Mouse (Mus musculus) intestine, embryonic 14.5 days (tissue): ENCODE results near the gene Hdac10. TPM values are rescaled to one million over a fixed set of nuclear protein-coding genes. Genes with fewer than 3 reads are reported as not detected.

ENCODE experiments used
- ATAC-seq: fragments of 200-750 bp; cut with Nextera tagmentation; replicated peaks from 2 replicates; pipeline ENCODE4 v1.8.0; 2017; ENCODE audit warnings: low read depth, moderate number of reproducible peaks, moderate TSS enrichment, moderate library complexity; ENCODE audit not compliant: low FRiP score, low TSS enrichment
- DNase-seq: peaks from one replicate; pipeline ENCODE4 v3.0.0-alpha.2; 2018; ENCODE audit warnings: low spot score
- H3K27ac ChIP-seq: fragments of 300-500 bp; sonication (generic); 2 replicates; pipeline ENCODE4 v1.5.1; 2014; ENCODE audit warnings: low read depth, mild to moderate bottlenecking, control low read depth
- H3K27me3 ChIP-seq: fragments of 300-500 bp; sonication (generic); replicated peaks from 2 replicates; pipeline ENCODE4 v1.6.1; 2014; ENCODE audit warnings: low read length, control low read depth; ENCODE audit not compliant: control insufficient read depth, insufficient read depth
- H3K36me3 ChIP-seq: fragments of 300-500 bp; sonication (generic); 2 replicates; pipeline ENCODE4 v1.6.1; 2014; ENCODE audit warnings: low read length, control low read depth; ENCODE audit not compliant: control insufficient read depth, insufficient read depth
- H3K4me1 ChIP-seq: fragments of 300-500 bp; sonication (generic); replicated peaks from 2 replicates; pipeline ENCODE4 v1.6.1; 2014; ENCODE audit warnings: low read length, control low read depth, mixed read lengths; ENCODE audit not compliant: control insufficient read depth, insufficient read depth
- H3K4me2 ChIP-seq: fragments of 300-500 bp; sonication (generic); 2 replicates; pipeline ENCODE4 v1.6.1; 2014; ENCODE audit warnings: low read length
- H3K4me3 ChIP-seq: fragments of 300-500 bp; sonication (generic); 2 replicates; pipeline ENCODE4 v1.5.1; 2014; ENCODE audit warnings: low read depth, low read length, control low read depth, mixed read lengths
- H3K9ac ChIP-seq: fragments of 300-500 bp; sonication (generic); 2 replicates; pipeline ENCODE4 v1.6.1; 2014; ENCODE audit warnings: mild to moderate bottlenecking, low read length
- H3K9me3 ChIP-seq: fragments of 300-500 bp; sonication (generic); 2 replicates; pipeline ENCODE4 v1.6.1; 2016; ENCODE audit warnings: low read length, control low read depth; ENCODE audit not compliant: control insufficient read depth
- WGBS: fragments of 180-500 bp; shearing (Covaris S2); extraction: QIAGEN DNeasy Blood & Tissue Kit; methylation state at CpG from one replicate; pipeline ENCODE4 v1.1.7; 2014; 5-methylcytosine and 5-hydroxymethylcytosine counted together
- polyA plus RNA-seq: library from polyadenylated mRNA; unstranded; fragments of >200 nt; fragmentation: Nextera tagmentation; extraction: Ambion mirVana; gene quantifications from 2 replicates; pipeline ENCODE4 v1.2.1, GENCODE M21; 2014

Gene Hdac10
- polyA plus RNA-seq, 1 experiment from 2014 or later, result 20.3 TPM

DNA sequence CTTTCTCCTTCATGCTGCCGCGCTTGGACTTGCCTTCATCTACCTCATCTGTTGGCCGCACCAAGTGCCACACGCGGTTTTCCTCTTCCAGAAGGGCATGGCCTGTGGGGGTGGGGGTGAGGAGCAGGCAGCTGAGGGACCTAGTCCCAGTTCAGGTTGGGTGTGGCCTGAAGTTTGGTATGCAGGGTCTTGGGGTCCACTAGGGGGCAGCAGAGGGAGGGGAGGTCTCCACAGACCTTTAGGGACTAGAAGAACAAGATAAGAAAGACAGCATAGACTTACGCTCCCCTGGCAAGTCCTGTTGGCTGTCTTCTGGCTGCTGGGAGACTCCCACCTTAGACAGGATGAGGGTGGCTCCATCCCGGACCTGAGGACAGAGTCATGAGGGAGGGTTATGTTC lies 29.5 kb upstream of the Hdac10 start:
- H3K36me3 ChIP-seq, result peaks cover 95% of the 10 kb centered on the region
- no peak overlapping the region for H3K9ac ChIP-seq
- no peak overlapping the region for H3K4me2 ChIP-seq
- H3K4me3 ChIP-seq, result no peak overlapping the region
- DNase-seq, result peak; percentile 73
- H3K4me1 ChIP-seq, result no peaks in the 10 kb centered on the region
- H3K27ac ChIP-seq, result no peak overlapping the region
- ATAC-seq, result 0 out of 2 replicates have a peak, but pooled peaks have one; percentile 4
- WGBS, result 54% methylated on average over 7 of the region's 7 CpGs
- no peaks in the 10 kb centered on the region for H3K9me3 ChIP-seq
- no peaks in the 10 kb centered on the region for H3K27me3 ChIP-seq

DNA sequence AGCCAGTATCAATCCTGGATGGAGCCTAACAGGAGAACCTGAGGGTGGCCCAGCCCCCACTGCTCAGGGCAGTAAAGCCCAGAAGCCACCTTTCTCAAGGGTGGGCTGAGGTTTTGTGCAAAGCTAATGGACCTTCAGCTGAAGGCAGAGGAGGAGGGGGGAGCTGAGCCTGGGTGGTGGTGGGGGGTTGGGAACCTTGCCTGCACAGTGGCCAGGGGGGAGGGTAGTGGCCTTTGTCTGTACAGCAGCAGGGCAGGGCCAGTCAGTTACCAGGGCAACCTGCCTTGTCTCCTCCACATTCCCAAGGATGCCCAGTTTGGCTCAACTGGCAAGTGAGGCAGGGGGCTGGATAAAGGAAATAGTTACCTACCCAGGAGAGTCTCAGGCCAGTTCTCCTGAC lies 23.8 kb upstream of the Hdac10 start:
- H3K9me3 ChIP-seq, result no peaks in the 10 kb centered on the region
- ATAC-seq, result no peak
- no peak overlapping the region for H3K9ac ChIP-seq
- peaks cover 38% of the 10 kb centered on the region for H3K36me3 ChIP-seq
- H3K27me3 ChIP-seq, result peaks cover 18% of the 10 kb centered on the region
- no peak overlapping the region for H3K4me3 ChIP-seq
- DNase-seq, result no peak
- peaks cover 11% of the 10 kb centered on the region for H3K4me1 ChIP-seq
- no peak overlapping the region for H3K27ac ChIP-seq
- H3K4me2 ChIP-seq, result no peak overlapping the region

DNA sequence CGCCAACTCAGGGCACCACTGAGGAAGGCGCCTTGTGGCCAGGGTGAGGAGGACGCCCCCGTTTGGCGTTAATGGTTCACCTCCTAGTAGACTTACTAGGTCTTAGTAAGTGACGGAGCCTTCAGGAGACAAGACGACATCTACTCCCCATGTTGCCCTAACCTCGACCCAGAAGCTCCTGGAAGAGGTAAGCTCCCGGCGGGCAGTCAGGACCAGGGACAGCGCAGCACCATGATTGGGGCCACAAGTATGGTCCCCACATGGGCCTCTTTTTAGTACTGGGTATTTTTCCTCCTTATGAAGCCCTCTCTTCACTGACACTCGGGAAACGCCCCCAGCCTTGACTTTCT lies 21.5 kb upstream of the Hdac10 start:
- peaks cover 11% of the 10 kb centered on the region for H3K4me1 ChIP-seq
- peak overlapping the region; percentile 69 for H3K4me3 ChIP-seq
- H3K27ac ChIP-seq, result no peak overlapping the region
- no peak overlapping the region for H3K9ac ChIP-seq
- ATAC-seq (no peak), DNase-seq (peak; percentile 88)
- H3K27me3 ChIP-seq, result peaks cover 41% of the 10 kb centered on the region
- 2% methylated on average over 13 of the region's 13 CpGs for WGBS
- no peaks in the 10 kb centered on the region for H3K9me3 ChIP-seq
- peaks cover 15% of the 10 kb centered on the region for H3K36me3 ChIP-seq
- peak overlapping the region; percentile 97 for H3K4me2 ChIP-seq

DNA sequence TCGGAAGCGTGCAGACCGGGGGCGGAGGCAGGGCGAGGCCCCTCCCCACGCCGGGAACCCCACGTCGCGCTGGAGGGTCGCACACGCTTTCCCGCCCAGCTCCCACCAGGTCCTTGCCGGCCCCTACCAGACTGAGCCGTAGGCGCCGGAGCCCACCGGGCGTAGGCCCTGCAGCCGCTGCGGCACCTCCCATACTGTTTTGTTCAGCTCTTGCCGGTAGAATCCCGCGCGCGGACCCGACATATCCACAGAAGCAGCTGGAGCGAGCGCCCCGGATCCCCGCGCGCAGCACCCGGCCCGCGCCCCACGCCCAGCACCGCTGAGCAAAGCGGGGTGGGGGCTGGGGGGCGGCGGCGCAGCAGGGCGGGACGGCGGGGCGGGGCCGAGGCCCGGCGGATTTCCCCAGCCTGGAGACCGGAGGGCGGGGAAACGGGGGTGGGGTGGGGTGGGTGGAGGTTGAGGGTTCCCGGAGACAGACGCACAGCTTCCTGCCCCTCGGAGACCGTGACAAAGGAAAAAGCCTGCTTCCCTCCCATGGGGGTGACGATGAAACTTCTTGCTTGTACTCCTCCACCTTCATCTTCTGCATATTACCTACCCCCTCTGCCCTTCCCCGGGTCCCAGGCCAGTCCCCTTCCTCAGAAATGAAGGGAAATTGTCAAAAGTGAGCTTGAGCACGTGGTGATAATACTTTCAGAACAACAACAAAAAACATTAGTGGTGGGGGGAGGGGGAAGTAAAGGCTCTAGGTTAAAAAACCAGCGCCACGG lies 21.0 kb upstream of the Hdac10 start, which contains the start of gene Mapk11:
Mapk11 (minus strand) TSS at position 358 of the 770 bp plus-strand sequence.
- DNase-seq (peak; percentile 75), ATAC-seq (peak; percentile 52)
- peak within 1 kb of the TSS; percentile 97 for H3K4me2 ChIP-seq
- H3K9me3 ChIP-seq, result no peaks in the 10 kb centered on the region
- peak within 1 kb of the TSS; percentile 69 for H3K4me3 ChIP-seq
- under 1% methylated on average over 50 of the region's 61 CpGs for WGBS
- peaks cover 44% of the 10 kb centered on the region for H3K27me3 ChIP-seq
- H3K36me3 ChIP-seq, result peaks cover 10% of the 10 kb centered on the region
- no peak within 1 kb of the TSS for H3K27ac ChIP-seq
- H3K4me1 ChIP-seq, result peaks cover 11% of the 10 kb centered on the region
- peak within 1 kb of the TSS; percentile 51 for H3K9ac ChIP-seq

DNA sequence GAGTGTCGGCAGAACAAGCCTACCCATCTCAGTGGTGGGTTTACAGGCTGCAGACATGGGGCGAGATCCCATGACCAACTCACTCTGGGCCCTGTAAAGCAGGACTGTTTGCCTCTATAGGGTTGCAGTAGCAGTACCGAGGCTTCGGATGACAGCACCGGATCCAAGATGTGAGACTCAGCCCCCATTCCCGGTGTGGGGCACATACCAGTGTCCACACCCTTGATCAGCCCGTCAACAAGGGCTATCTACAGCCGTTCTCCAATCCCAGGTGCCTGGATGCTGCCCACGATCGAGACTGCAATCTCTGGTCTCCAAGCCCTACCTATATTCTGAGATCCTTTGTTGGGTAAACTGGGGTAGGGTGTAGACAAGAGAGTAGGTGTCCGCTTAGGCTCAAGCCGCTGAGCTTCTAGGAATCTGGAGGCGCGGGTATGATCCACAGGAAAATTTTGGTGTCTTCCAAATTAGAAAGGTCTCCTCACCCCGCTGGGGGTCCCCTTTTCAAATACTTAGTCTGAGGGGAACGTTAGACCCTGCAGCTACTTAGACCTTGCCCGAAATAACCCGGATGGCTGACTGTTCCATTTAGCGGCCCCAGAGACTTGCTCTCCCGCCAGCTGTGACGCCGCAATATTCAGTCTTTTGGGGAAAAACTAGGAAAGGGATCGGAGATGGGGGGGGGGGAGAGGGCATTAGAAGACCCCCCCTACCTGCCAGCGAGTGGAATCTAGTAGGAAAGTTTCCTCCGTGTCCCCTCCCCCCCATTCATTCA lies 20.2 kb upstream of the Hdac10 start:
- no peak overlapping the region for H3K27ac ChIP-seq
- H3K9ac ChIP-seq, result peak overlapping the region; percentile 51
- H3K36me3 ChIP-seq, result peaks cover 4% of the 10 kb centered on the region
- DNase-seq (peak; percentile 67), ATAC-seq (no peak)
- H3K27me3 ChIP-seq, result peaks cover 44% of the 10 kb centered on the region
- H3K4me3 ChIP-seq, result peak overlapping the region; percentile 69
- peak overlapping the region; percentile 97 for H3K4me2 ChIP-seq
- WGBS, result 9% methylated on average over 25 of the region's 25 CpGs
- peaks cover 11% of the 10 kb centered on the region for H3K4me1 ChIP-seq
- H3K9me3 ChIP-seq, result no peaks in the 10 kb centered on the region

DNA sequence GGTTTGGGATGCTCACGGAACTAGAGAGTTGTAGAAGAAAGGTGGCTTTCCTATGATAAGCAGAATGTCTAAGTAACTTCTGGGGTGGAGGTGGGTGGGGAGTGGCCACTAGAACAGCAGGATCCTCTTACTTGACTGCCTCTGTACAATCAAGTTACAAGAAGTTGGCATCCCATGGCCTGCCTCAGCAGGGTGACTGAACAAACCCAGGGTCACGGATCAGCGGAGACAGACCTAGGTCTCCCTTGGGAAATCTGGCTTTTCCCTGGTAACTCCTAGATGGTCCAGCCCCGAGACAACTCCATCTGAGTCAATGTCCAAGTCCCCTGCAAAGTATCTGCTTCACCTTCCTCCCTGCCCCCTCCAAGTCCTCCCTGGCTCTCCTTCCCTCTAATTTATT lies 19.4 kb upstream of the Hdac10 start:
- ATAC-seq (no peak), DNase-seq (no peak)
- Histone ChIP-seq H3K36me3 (no peaks in the 10 kb centered on the region), H3K9me3 (no peaks in the 10 kb centered on the region), H3K27me3 (peaks cover 50% of the 10 kb centered on the region), H3K4me2 (no peak overlapping the region), H3K9ac (no peak overlapping the region), H3K4me1 (peaks cover 11% of the 10 kb centered on the region), H3K27ac (no peak overlapping the region), H3K4me3 (no peak overlapping the region)
- WGBS, result 56% methylated on average over 4 of the region's 4 CpGs

DNA sequence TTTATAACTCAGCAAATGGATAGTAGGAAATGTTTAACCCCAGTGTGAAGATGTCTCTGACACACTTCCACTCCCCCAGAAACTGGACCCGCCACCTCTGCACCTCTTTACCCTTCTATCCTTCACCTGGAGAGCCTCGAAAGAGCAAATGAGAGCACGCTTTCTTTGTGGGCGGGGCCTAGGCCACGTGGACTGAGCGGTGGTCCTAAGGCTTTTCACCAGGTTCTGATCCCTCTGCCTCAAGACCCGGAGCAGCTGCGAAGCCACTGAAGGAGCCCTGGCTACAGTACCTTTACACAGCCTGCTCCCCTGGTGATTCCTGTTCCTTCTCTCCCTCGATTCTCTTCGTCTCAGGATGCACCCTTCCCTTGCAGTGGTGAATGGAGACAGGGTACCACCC lies 19.0 kb upstream of the Hdac10 start:
- 25% methylated on average over 10 of the region's 10 CpGs for WGBS
- peaks cover 53% of the 10 kb centered on the region for H3K27me3 ChIP-seq
- no peak overlapping the region for H3K4me3 ChIP-seq
- no peak overlapping the region for H3K9ac ChIP-seq
- DNase-seq (no peak), ATAC-seq (no peak)
- H3K4me2 ChIP-seq, result peak overlapping the region; percentile 47
- H3K36me3 ChIP-seq, result no peaks in the 10 kb centered on the region
- H3K4me1 ChIP-seq, result peaks cover 11% of the 10 kb centered on the region
- no peak overlapping the region for H3K27ac ChIP-seq
- H3K9me3 ChIP-seq, result no peaks in the 10 kb centered on the region

DNA sequence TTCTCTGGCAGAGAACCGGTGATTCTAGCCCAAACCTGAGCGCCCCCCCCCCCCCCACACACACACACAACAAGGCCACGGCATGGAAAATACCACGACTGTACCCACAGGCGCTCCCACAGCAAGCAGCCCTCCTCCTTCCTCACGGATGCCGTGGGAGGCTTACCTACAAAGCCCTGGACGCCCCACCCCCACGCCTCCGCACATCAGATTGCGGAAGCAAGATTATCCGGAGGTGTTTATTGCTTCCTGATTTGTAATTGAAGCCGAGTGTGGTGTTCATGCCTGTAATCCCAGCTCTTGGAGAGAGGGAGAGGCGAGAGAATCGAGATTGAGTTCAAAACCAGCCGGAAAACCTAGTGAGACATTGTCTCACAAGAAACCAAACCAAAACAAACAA lies 18.5 kb upstream of the Hdac10 start:
- H3K4me3 ChIP-seq, result peak overlapping the region; percentile 25
- H3K9me3 ChIP-seq, result no peaks in the 10 kb centered on the region
- DNase-seq, result no peak
- no peak overlapping the region for H3K27ac ChIP-seq
- H3K4me2 ChIP-seq, result peak overlapping the region; percentile 47
- H3K27me3 ChIP-seq, result peaks cover 53% of the 10 kb centered on the region
- ATAC-seq, result no peak
- WGBS, result 10% methylated on average over 16 of the region's 16 CpGs
- no peak overlapping the region for H3K9ac ChIP-seq
- peaks cover 11% of the 10 kb centered on the region for H3K4me1 ChIP-seq
- no peaks in the 10 kb centered on the region for H3K36me3 ChIP-seq
